Mouse (Mus musculus) liver, embryonic 14.5 days (tissue): Measurements from ENCODE around the gene Map4k3.

Source experiments
- CTCF ChIP-seq: IDR thresholded peaks from 2 replicates; pipeline ENCODE4 v1.5.1; 2016; ENCODE audit warnings: antibody characterized with exemption, low read depth, control low read depth
- EP300 ChIP-seq: IDR thresholded peaks from 2 replicates; pipeline ENCODE4 v1.6.1; 2016; ENCODE audit warnings: antibody characterized with exemption, low read depth

- TF ChIP-seq CTCF = no peak
- no peak for TF ChIP-seq EP300
Observed at GRCm38 (mm10) chr17:80535633-80536032, 192.7 kb downstream of the Map4k3 start.
